Mouse (Mus musculus) heart, adult 2 months (tissue): ENCODE measurements at regions not wholly inside any gene's neighbourhood (a gene's known extent, or its start where the extent isn't known, plus 50 kb on each side); places are given as distances from the start of the nearest gene placed in this dataset.

Experiments used
- CTCF ChIP-seq: fragments of 200-600 bp; IDR thresholded peaks from 2 replicates; pipeline ENCODE4 v1.8.1; 2022; ENCODE audit warnings: antibody characterized with exemption, mild to moderate bottlenecking, moderate library complexity
- EP300 ChIP-seq: fragments of 200-500 bp; IDR thresholded peaks from 2 replicates; pipeline ENCODE4 v1.6.1; 2011; ENCODE audit warnings: low read depth, low read length, control low read depth; ENCODE audit not compliant: insufficient read depth
- POLR2A ChIP-seq: fragments of 200-500 bp; IDR thresholded peaks from 2 replicates; pipeline ENCODE4 v1.6.1; 2011; ENCODE audit warnings: mild to moderate bottlenecking, low read depth, low read length, control low read depth; ENCODE audit not compliant: insufficient read depth

- TF ChIP-seq CTCF, result no peak
- no peak for TF ChIP-seq POLR2A
- TF ChIP-seq EP300, result no peak
Observed at GRCm38 (mm10) chr15:64446411-64447072, 371.0 kb upstream of the Gm21798 start.
